In the genomic region with DNA sequence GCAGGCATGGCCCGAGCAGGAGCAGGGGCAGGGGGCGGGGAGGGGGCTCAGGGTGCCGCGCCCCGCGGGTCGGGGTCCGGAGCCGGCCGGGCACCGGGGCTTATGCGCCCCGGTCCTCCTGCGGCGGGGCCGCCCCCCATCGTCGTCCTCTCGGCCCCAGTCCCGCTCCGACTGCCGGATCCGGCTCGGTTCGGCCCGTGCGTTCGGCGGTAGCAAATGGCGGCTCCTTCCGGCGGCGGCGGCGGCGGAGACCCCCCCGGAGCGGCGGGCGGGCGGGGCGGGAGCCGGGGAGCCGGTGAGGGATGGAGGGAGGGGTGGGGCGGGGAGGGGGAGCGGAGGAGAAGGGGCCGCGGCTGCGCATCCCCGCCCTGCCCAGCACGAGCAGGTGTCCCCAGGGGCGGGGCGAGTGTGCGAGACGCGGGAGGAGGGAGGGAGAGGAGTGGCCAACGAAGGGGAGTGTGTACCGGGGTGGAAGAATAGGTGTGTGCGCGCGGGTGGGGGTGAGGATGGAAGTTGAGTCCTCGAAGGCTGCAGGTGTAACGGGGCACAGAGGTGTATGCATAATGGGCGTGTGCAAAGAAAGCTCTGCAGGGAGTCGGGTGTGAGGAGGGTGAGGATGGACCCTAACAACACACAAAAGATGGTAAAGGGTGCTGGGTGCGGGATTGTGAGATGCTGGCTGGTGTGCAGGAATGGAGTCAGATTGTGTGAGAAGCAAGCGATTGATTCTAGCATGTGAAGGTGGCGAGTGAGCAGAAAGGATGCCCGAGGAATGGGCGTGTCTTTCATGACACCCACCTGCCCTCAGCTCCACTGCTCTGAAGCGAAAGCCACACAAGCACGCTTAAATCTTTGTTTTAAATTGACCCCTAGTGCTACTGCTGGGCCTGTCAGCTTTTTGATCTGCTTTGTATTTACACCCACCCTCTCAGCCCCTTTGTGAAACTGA, we compare ENCODE assay signal across 8 mouse cellular contexts. TPM values are rescaled to one million over a fixed set of nuclear protein-coding genes. Genes with fewer than 3 reads are reported as not detected.
DNase-seq lines count a peak whose midpoint lies in the region; ATAC-seq and TF ChIP-seq lines count a peak whose summit lies in the region.

A gene (minus strand): TSS at position 217 of the 949 bp plus-strand sequence.

- peak within 1 kb of the TSS; percentile 66 for H3K4me3 ChIP-seq in heart, adult 2 months
- H3K4me3 ChIP-seq in forebrain, postnatal 0 days (ENCODE audit: low read depth, low read length): peak within 1 kb of the TSS; percentile 88
- H3K4me3 ChIP-seq in limb, embryonic 13.5 days: peak within 1 kb of the TSS; percentile 94
- H3K4me3 ChIP-seq in midbrain, embryonic 16.5 days (ENCODE audit: low read depth, low read length): peak within 1 kb of the TSS; percentile 85
- H3K4me3 ChIP-seq in stomach, embryonic 15.5 days (replicated peaks): peak within 1 kb of the TSS; percentile 75

- TF ChIP-seq POLR2A in heart, adult 2 months (IDR thresholded peaks at IDR 0.05; ENCODE audit: insufficient read depth, low read depth, low read length): no peak

- H3K4me1 ChIP-seq in heart, adult 2 months (ENCODE audit: control insufficient read depth, insufficient read depth, low read length): peaks cover 6% of the 10 kb centered on the region
- peaks cover 20% of the 10 kb centered on the region for H3K4me1 ChIP-seq in forebrain, postnatal 0 days (ENCODE audit: insufficient read depth)
- peaks cover 26% of the 10 kb centered on the region for H3K4me1 ChIP-seq in limb, embryonic 13.5 days
- H3K4me1 ChIP-seq in midbrain, embryonic 16.5 days (ENCODE audit: control insufficient read depth, insufficient read depth, low read length): peaks cover 32% of the 10 kb centered on the region
- peaks cover 22% of the 10 kb centered on the region; the same call in 1 of the 2 replicates for H3K4me1 ChIP-seq in stomach, embryonic 15.5 days

- DNase-seq in heart, adult 2 months: peak; percentile 64 to 74
- DNase-seq in heart, postnatal 36 days: no peak
- DNase-seq in forebrain, postnatal 0 days: peak; percentile 91
- peak; percentile 82 to 86 for DNase-seq in kidney, adult 8-10 months

- 0 out of 2 replicates have a peak, but pooled peaks have one; percentile 8 for ATAC-seq in cerebellum, adult (ENCODE audit: insufficient number of reproducible peaks, low FRiP score, low TSS enrichment)
- ATAC-seq in forebrain, postnatal 0 days: peak; percentile 55
- ATAC-seq in limb, embryonic 13.5 days (ENCODE audit: low FRiP score, low read depth): peak; percentile 5; the same call in 1 of the 2 replicates
- peak; percentile 43 for ATAC-seq in midbrain, embryonic 16.5 days
- ATAC-seq in stomach, embryonic 15.5 days (ENCODE audit: insufficient read depth, low FRiP score, low read depth): peak; percentile 40

- no peaks in the 10 kb centered on the region for H3K79me2 ChIP-seq in heart, adult 2 months (replicated peaks; ENCODE audit: control insufficient read depth, insufficient read depth, low read length)

- H3K4me2 ChIP-seq in forebrain, postnatal 0 days (ENCODE audit: low read depth): peak within 1 kb of the TSS; percentile 88
- H3K4me2 ChIP-seq in limb, embryonic 13.5 days (replicated peaks): peak within 1 kb of the TSS; percentile 93
- H3K4me2 ChIP-seq in midbrain, embryonic 16.5 days (ENCODE audit: low read length): peak within 1 kb of the TSS; percentile 82
- H3K4me2 ChIP-seq in stomach, embryonic 15.5 days: peak within 1 kb of the TSS; percentile 96

- no peak for TF ChIP-seq EP300 in heart, adult 2 months (IDR thresholded peaks at IDR 0.05; ENCODE audit: insufficient read depth, low read depth, low read length)

- H3K27me3 ChIP-seq in heart, adult 2 months (ENCODE audit: control insufficient read depth, insufficient read depth, low read length): no peaks in the 10 kb centered on the region
- H3K27me3 ChIP-seq in forebrain, postnatal 0 days (ENCODE audit: insufficient read depth, low read length): no peaks in the 10 kb centered on the region
- peaks cover 28% of the 10 kb centered on the region for H3K27me3 ChIP-seq in limb, embryonic 13.5 days
- no peaks in the 10 kb centered on the region for H3K27me3 ChIP-seq in midbrain, embryonic 16.5 days (ENCODE audit: control insufficient read depth, insufficient read depth, low read depth, low read length)
- 0 out of 2 replicates have a peak, but pooled peaks cover 6% of the 10 kb centered on the region for H3K27me3 ChIP-seq in stomach, embryonic 15.5 days (replicated peaks)

- 3% methylated on average over 43 of the region's 72 CpGs for WGBS in heart, adult 2 months
- 1% methylated on average over 63 of the region's 72 CpGs for WGBS in forebrain, postnatal 0 days
- WGBS in limb, embryonic 13.5 days: under 1% methylated on average over 36 of the region's 72 CpGs
- under 1% methylated on average over 46 of the region's 72 CpGs for WGBS in midbrain, embryonic 16.5 days
- under 1% methylated on average over 63 of the region's 72 CpGs for WGBS in stomach, embryonic 15.5 days

- intact Hi-C loops in heart, adult 2 months (cut with DNase I): loop anchor here (10.0 kb wide), 1 partner anchor 1685 kb away; a partner anchor contains a TSS
- intact Hi-C loops in heart, postnatal 36 days (cut with DNase I): no loop called here

- no peak for TF ChIP-seq CTCF in heart, adult 2 months (IDR thresholded peaks at IDR 0.05)
- TF ChIP-seq CTCF in forebrain, postnatal 0 days (IDR thresholded peaks at IDR 0.05; ENCODE audit: low read depth): no peak

- no peak within 1 kb of the TSS for H3K27ac ChIP-seq in heart, adult 2 months
- peak within 1 kb of the TSS; percentile 96 for H3K27ac ChIP-seq in forebrain, postnatal 0 days (ENCODE audit: low read depth, low read length)
- peak within 1 kb of the TSS; percentile 39; the same call in 1 of the 2 replicates for H3K27ac ChIP-seq in limb, embryonic 13.5 days
- H3K27ac ChIP-seq in midbrain, embryonic 16.5 days (ENCODE audit: low read length): peak within 1 kb of the TSS; percentile 89
- H3K27ac ChIP-seq in stomach, embryonic 15.5 days: peak within 1 kb of the TSS; percentile 59

- peak within 1 kb of the TSS; percentile 72 for H3K9ac ChIP-seq in heart, adult 2 months (ENCODE audit: low read depth, low read length)
- peak within 1 kb of the TSS; percentile 96 for H3K9ac ChIP-seq in forebrain, postnatal 0 days
- H3K9ac ChIP-seq in limb, embryonic 13.5 days: peak within 1 kb of the TSS; percentile 85
- H3K9ac ChIP-seq in midbrain, embryonic 16.5 days (ENCODE audit: low read depth, low read length): peak within 1 kb of the TSS; percentile 91
- H3K9ac ChIP-seq in stomach, embryonic 15.5 days: peak within 1 kb of the TSS; percentile 53

- no peaks in the 10 kb centered on the region for H3K9me3 ChIP-seq in forebrain, postnatal 0 days (ENCODE audit: low read length)
- no peaks in the 10 kb centered on the region for H3K9me3 ChIP-seq in limb, embryonic 13.5 days
- no peaks in the 10 kb centered on the region for H3K9me3 ChIP-seq in midbrain, embryonic 16.5 days (replicated peaks; ENCODE audit: control insufficient read depth, low read length, poor library complexity, severe bottlenecking)
- H3K9me3 ChIP-seq in stomach, embryonic 15.5 days: no peaks in the 10 kb centered on the region

- no peaks in the 10 kb centered on the region for H3K36me3 ChIP-seq in heart, adult 2 months (ENCODE audit: control insufficient read depth, insufficient read depth, low read length)
- peaks cover 33% of the 10 kb centered on the region for H3K36me3 ChIP-seq in forebrain, postnatal 0 days (ENCODE audit: insufficient read depth)
- peaks cover 34% of the 10 kb centered on the region for H3K36me3 ChIP-seq in limb, embryonic 13.5 days
- peaks cover 24% of the 10 kb centered on the region for H3K36me3 ChIP-seq in midbrain, embryonic 16.5 days (ENCODE audit: control insufficient read depth, insufficient read depth, low read length)
- peaks cover 24% of the 10 kb centered on the region for H3K36me3 ChIP-seq in stomach, embryonic 15.5 days

RNA-seq across cellular contexts. Expression of the gene that starts here (rescaled TPM):
- 1 to 10 TPM; 2.8 to 3.1 TPM for total RNA-seq in heart, adult 2 months (2021)
- 2.5 and 2.7 TPM in 2 replicates for polyA plus RNA-seq in heart, adult 2 months (2012; rRNA removed)
- 1 to 10 TPM; 2.3 to 2.9 TPM for total RNA-seq in heart, postnatal 36 days (2021)
- total RNA-seq in forebrain, postnatal 0 days (2014; rRNA removed): 70.7 and 75.8 TPM in 2 replicates
- polyA plus RNA-seq in forebrain, postnatal 0 days (2015; fragmentation: Nextera tagmentation; extraction: Ambion mirVana): 7.9 and 8.1 TPM in 2 replicates
- polyA plus RNA-seq in limb, embryonic 13.5 days (2015; fragmentation: Nextera tagmentation; extraction: Ambion mirVana): 1.5 and 1.8 TPM in 2 replicates
- polyA plus RNA-seq in midbrain, embryonic 16.5 days (2015; fragmentation: Nextera tagmentation; extraction: Ambion mirVana): 5.6 and 6.3 TPM in 2 replicates
- 0.79 and 1.2 TPM in 2 replicates for polyA plus RNA-seq in stomach, embryonic 15.5 days (2015; fragmentation: Nextera tagmentation; extraction: Ambion mirVana)

Comparison
In these comparisons a context has a peak if more than half of its experiments do, and no peak if none do; other contexts are left out.
1. RNA of the gene that starts here (total RNA-seq): 70.7 to 75.8 TPM in forebrain, postnatal 0 days; 2.8 to 3.1 TPM in heart, adult 2 months and 2.3 to 2.9 TPM in heart, postnatal 36 days; every median in the first group is over 10 times any median in the second.
2. DNase-seq: peak in heart, adult 2 months (2 of 2), forebrain, postnatal 0 days (single experiment) and kidney, adult 8-10 months (2 of 2); none in heart, postnatal 36 days (0 of 2).
3. ATAC-seq: peak in every context shown above with its lines; median percentile 55 in forebrain, postnatal 0 days; 43 in midbrain, embryonic 16.5 days; 40 in stomach, embryonic 15.5 days; 8 in cerebellum, adult; 5 in limb, embryonic 13.5 days.
4. Peak in every context shown above with its lines, with median percentiles within 50 percentile points of each other: H3K4me3 ChIP-seq, H3K9ac ChIP-seq and H3K4me2 ChIP-seq.